Mouse (Mus musculus) kidney, adult 2 months (tissue): ENCODE results near the gene Zw10. TPM values are rescaled to one million over a fixed set of nuclear protein-coding genes. Genes with fewer than 3 reads are reported as not detected.
A peak's percentile ranks its signal among the peaks of the same experiment; 100 is the strongest.

Experiments
- DNase-seq: peaks from one replicate; pipeline ENCODE4 v3.0.0; 2021
- H3K27ac ChIP-seq: fragments of 200-500 bp; 2 replicates; pipeline ENCODE4 v1.5.1; 2012; ENCODE audit warnings: low read depth, low read length, control low read depth, inconsistent platforms; ENCODE audit not compliant: insufficient read depth
- H3K27me3 ChIP-seq: fragments of 200-500 bp; replicated peaks from 2 replicates; pipeline ENCODE4 v1.6.1; 2012; ENCODE audit warnings: mild to moderate bottlenecking, moderate library complexity, low read length, inconsistent platforms; ENCODE audit not compliant: control insufficient read depth, insufficient read depth
- H3K36me3 ChIP-seq: fragments of 200-500 bp; 2 replicates; pipeline ENCODE4 v1.6.1; 2012; ENCODE audit warnings: mild to moderate bottlenecking, moderate library complexity, low read length, inconsistent platforms; ENCODE audit not compliant: control insufficient read depth, insufficient read depth
- H3K4me1 ChIP-seq: fragments of 200-500 bp; 2 replicates; pipeline ENCODE4 v1.6.1; 2011; ENCODE audit warnings: low read length; ENCODE audit not compliant: control insufficient read depth, insufficient read depth
- H3K4me3 ChIP-seq: fragments of 200-500 bp; 2 replicates; pipeline ENCODE4 v1.5.1; 2011; ENCODE audit warnings: mild to moderate bottlenecking, low read depth, low read length, control low read depth; ENCODE audit not compliant: insufficient read depth
- CTCF ChIP-seq: fragments of 200-500 bp; conservative IDR thresholded peaks from 2 replicates; pipeline ENCODE4 v1.5.1; 2011; ENCODE audit warnings: low read depth, mild to moderate bottlenecking, control low read depth, low read length, moderate library complexity, mixed read lengths; ENCODE audit not compliant: insufficient read depth, insufficient read length
- POLR2A ChIP-seq: fragments of 200-500 bp; IDR thresholded peaks from one replicate; pipeline ENCODE4 v1.6.1; 2011; ENCODE audit warnings: low read depth, low read length, control low read depth
- WGBS: fragments of 180-500 bp; shearing (Covaris S2); methylation state at CpG from one replicate; pipeline ENCODE4 v1.1.7; 2018; 5-methylcytosine and 5-hydroxymethylcytosine counted together
- polyA plus RNA-seq: library from polyadenylated mRNA; depleted of rRNA; stranded (reverse); fragments of >200 nt; gene quantifications from 2 replicates; pipeline ENCODE4 v1.2.3, GENCODE M21; 2012

Zw10 gene
- polyA plus RNA-seq, 1 experiment: 10.9 TPM

- Histone ChIP-seq H3K4me1 (no peaks in the 10 kb centered on the region), H3K4me3 (no peak overlapping the region), H3K27me3 (no peaks in the 10 kb centered on the region), H3K27ac (no peak overlapping the region), H3K36me3 (no peaks in the 10 kb centered on the region)
- TF ChIP-seq CTCF: peak; percentile 86
- no peak for TF ChIP-seq POLR2A
- 8% methylated on average over 5 of the region's 5 CpGs for WGBS
- DNase-seq: peak; percentile 66
These were observed 4.1 kb upstream of the Zw10 start for GRCm38 (mm10) chr9:49051349-49051748.

GRCm38 (mm10) chr9:49054028-49054427, 1.4 kb upstream of the Zw10 start:
- Histone ChIP-seq H3K36me3 (no peaks in the 10 kb centered on the region), H3K27me3 (no peaks in the 10 kb centered on the region), H3K27ac (no peak overlapping the region), H3K4me3 (no peak overlapping the region), H3K4me1 (no peaks in the 10 kb centered on the region)
- WGBS: 67% methylated on average over 3 of the region's 3 CpGs
- TF ChIP-seq CTCF: no peak
- TF ChIP-seq POLR2A: no peak
- no peak for DNase-seq

GRCm38 (mm10) chr9:49076847-49077246, 21.4 kb downstream of the Zw10 start:
- Histone ChIP-seq H3K4me3 (no peak overlapping the region), H3K27me3 (no peaks in the 10 kb centered on the region), H3K36me3 (peaks cover 5% of the 10 kb centered on the region; the same call in 1 of the 2 replicates), H3K27ac (no peak overlapping the region), H3K4me1 (no peaks in the 10 kb centered on the region)
- 86% methylated on average over 3 of the region's 3 CpGs for WGBS
- DNase-seq: no peak
- no peak for TF ChIP-seq POLR2A
- TF ChIP-seq CTCF: no peak

- no peak for DNase-seq
- 63% methylated on average over 5 of the region's 5 CpGs for WGBS
- H3K27me3 ChIP-seq: no peaks in the 10 kb centered on the region
These were observed 25.7 kb downstream of the Zw10 start, which contains the start of gene Tmprss5 for GRCm38 (mm10) chr9:49081107-49081506. Gene Tmprss5, plus strand, starts transcription at chr9:49081260.

GRCm38 (mm10) chr9:49081561-49081960, 26.1 kb downstream of the Zw10 start:
- Histone ChIP-seq H3K36me3 (peaks cover 5% of the 10 kb centered on the region; the same call in 1 of the 2 replicates), H3K4me3 (no peak overlapping the region), H3K4me1 (no peaks in the 10 kb centered on the region), H3K27me3 (no peaks in the 10 kb centered on the region), H3K27ac (no peak overlapping the region)
- DNase-seq: peak; percentile 75
- 11% methylated on average over 4 of the region's 4 CpGs for WGBS
- TF ChIP-seq POLR2A (no peak), CTCF (peak; percentile 82)

More at GRCm38 (mm10) chr9:49081107-49081506, 25.7 kb downstream of the Zw10 start, which contains the start of gene Tmprss5:
- H3K36me3 ChIP-seq: peaks cover 5% of the 10 kb centered on the region; the same call in 1 of the 2 replicates
- TF ChIP-seq POLR2A: no peak
- no peak for TF ChIP-seq CTCF
- H3K27ac ChIP-seq: no peak within 1 kb of the TSS
- no peaks in the 10 kb centered on the region for H3K4me1 ChIP-seq
- H3K4me3 ChIP-seq: no peak within 1 kb of the TSS

GRCm38 (mm10) chr9:49087317-49087716, 31.9 kb downstream of the Zw10 start:
- DNase-seq: no peak
- Histone ChIP-seq H3K27me3 (no peaks in the 10 kb centered on the region), H3K27ac (no peak overlapping the region), H3K4me3 (no peak overlapping the region), H3K4me1 (no peaks in the 10 kb centered on the region), H3K36me3 (no peaks in the 10 kb centered on the region)
- 51% methylated on average over 11 of the region's 11 CpGs for WGBS
- TF ChIP-seq POLR2A (no peak), CTCF (no peak)

GRCm38 (mm10) chr9:49098871-49099270, 43.5 kb downstream of the Zw10 start:
- H3K4me3 ChIP-seq: no peak overlapping the region
- no peaks in the 10 kb centered on the region for H3K27me3 ChIP-seq
- no peak overlapping the region for H3K27ac ChIP-seq
- peak; percentile 24 for DNase-seq
- H3K36me3 ChIP-seq: no peaks in the 10 kb centered on the region
- WGBS: 86% methylated on average over 3 of the region's 3 CpGs
- TF ChIP-seq CTCF: no peak
- TF ChIP-seq POLR2A: no peak
- no peaks in the 10 kb centered on the region for H3K4me1 ChIP-seq

- Histone ChIP-seq H3K4me3 (no peak overlapping the region), H3K4me1 (no peaks in the 10 kb centered on the region), H3K27ac (no peak overlapping the region), H3K27me3 (no peaks in the 10 kb centered on the region), H3K36me3 (no peaks in the 10 kb centered on the region)
- TF ChIP-seq CTCF: no peak
- no peak for TF ChIP-seq POLR2A
- 59% methylated on average over 1 of the region's 1 CpGs for WGBS
- no peak for DNase-seq
These were observed 46.9 kb downstream of the Zw10 start for GRCm38 (mm10) chr9:49102328-49102727.
